Comparison of ENCODE assay signal across 10 mouse cellular contexts in the genomic region with DNA sequence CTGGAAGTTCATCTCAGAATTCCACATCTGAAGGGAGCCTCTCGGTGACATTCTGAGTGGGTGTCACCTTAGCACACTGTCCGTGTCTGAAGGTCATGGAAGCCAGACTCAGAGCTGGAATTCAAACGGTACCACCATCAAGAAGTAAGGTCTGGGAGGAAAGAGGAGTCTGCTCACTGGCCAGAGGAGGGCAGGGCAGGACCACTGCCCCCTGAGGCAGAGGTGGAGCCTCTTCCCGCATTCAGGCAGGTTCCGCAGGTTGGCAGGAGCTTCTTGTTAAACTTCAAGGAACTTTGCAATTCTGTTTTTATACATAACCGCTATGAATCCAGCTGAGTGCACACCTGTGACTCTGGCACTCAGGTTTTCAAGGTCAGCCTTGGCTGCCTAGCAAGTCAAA.
DNase-seq lines count a peak whose midpoint lies in the region; ATAC-seq lines count a peak whose summit lies in the region.
"Had no signal": no experiment of that assay in that cellular context is flagged by ENCODE, and none has a peak within 500 bp of the region (broad histone marks: within the 10 kb centered on the region; RNA-seq: fewer than 3 reads in every experiment).

No protein-coding gene starts in this region.

- peaks cover 88% of the 10 kb centered on the region for H3K27me3 ChIP-seq in neural tube, embryonic 13.5 days
- no peaks in the 10 kb centered on the region for H3K27me3 ChIP-seq in forebrain, embryonic 11.5 days (ENCODE audit: control insufficient read depth, insufficient read depth, low read length)
- H3K27me3 ChIP-seq: lung, embryonic 15.5 days had no signal

- H3K4me1 ChIP-seq in neural tube, embryonic 13.5 days (replicated peaks), result peaks cover 38% of the 10 kb centered on the region
- H3K4me1 ChIP-seq in forebrain, embryonic 11.5 days (replicated peaks; ENCODE audit: control insufficient read depth, insufficient read depth, low read length), result peaks cover 10% of the 10 kb centered on the region; the same call in 1 of the 2 replicates

- no peaks in the 10 kb centered on the region for H3K9me3 ChIP-seq in neural tube, embryonic 13.5 days
- H3K9me3 ChIP-seq in forebrain, embryonic 11.5 days (ENCODE audit: control insufficient read depth, low read length), result no peaks in the 10 kb centered on the region
- H3K9me3 ChIP-seq: lung, embryonic 15.5 days had no signal

- DNase-seq in adrenal gland, adult 2 months, result peak; percentile 49
- DNase-seq in adrenal gland, postnatal 4 days (ENCODE audit: low spot score in 2 of 2), result no peak
- peak; percentile 52 for DNase-seq in ovary, postnatal 36 days (ENCODE audit: low spot score)
- DNase-seq in ovary, postnatal 10 days (ENCODE audit: low spot score), result no peak
- peak; percentile 34 to 44 for DNase-seq in kidney, adult 8-10 months
- no peak for DNase-seq in forebrain, embryonic 11.5 days (ENCODE audit: low spot score)
- DNase-seq: gastrocnemius, postnatal 36 days had no signal

- no peak overlapping the region for H3K9ac ChIP-seq in neural tube, embryonic 13.5 days
- no peak overlapping the region for H3K9ac ChIP-seq in forebrain, embryonic 11.5 days (ENCODE audit: low read length)
- H3K9ac ChIP-seq: lung, embryonic 15.5 days had no signal

- no peak overlapping the region for H3K27ac ChIP-seq in neural tube, embryonic 13.5 days (replicated peaks)
- no peak overlapping the region for H3K27ac ChIP-seq in forebrain, embryonic 11.5 days (ENCODE audit: low read depth, low read length)
- H3K27ac ChIP-seq: lung, embryonic 15.5 days had no signal

- 0 out of 2 replicates have a peak overlapping the region, but pooled peaks have one; percentile 4 for H3K4me2 ChIP-seq in neural tube, embryonic 13.5 days
- no peak overlapping the region for H3K4me2 ChIP-seq in forebrain, embryonic 11.5 days (ENCODE audit: low read depth, low read length, severe bottlenecking)

- ATAC-seq in neural tube, embryonic 13.5 days (ENCODE audit: low read depth), result no peak
- ATAC-seq in forebrain, embryonic 11.5 days (replicated peaks; ENCODE audit: low FRiP score), result no peak
- ATAC-seq in megakaryocyte progenitor cell, adult 5-6 weeks (replicated peaks; ENCODE audit: poor library complexity), result no peak

- H3K4me3 ChIP-seq in neural tube, embryonic 13.5 days, result no peak overlapping the region
- H3K4me3 ChIP-seq in forebrain, embryonic 11.5 days (ENCODE audit: low read depth, low read length), result no peak overlapping the region
- H3K4me3 ChIP-seq: lung, embryonic 15.5 days had no signal

- WGBS in neural tube, embryonic 13.5 days, result 24% methylated on average over 6 of the region's 6 CpGs
- 41% methylated on average over 6 of the region's 6 CpGs for WGBS in forebrain, embryonic 11.5 days

- no peaks in the 10 kb centered on the region for H3K36me3 ChIP-seq in neural tube, embryonic 13.5 days
- no peaks in the 10 kb centered on the region for H3K36me3 ChIP-seq in forebrain, embryonic 11.5 days (ENCODE audit: control insufficient read depth, insufficient read depth, low read length)
- H3K36me3 ChIP-seq: lung, embryonic 15.5 days had no signal

Comparison
In these comparisons a context has a peak if more than half of its experiments do, and no peak if none do; other contexts are left out.
1. DNase-seq: peak in adrenal gland, adult 2 months (single experiment), ovary, postnatal 36 days (single experiment) and kidney, adult 8-10 months (2 of 2); none in adrenal gland, postnatal 4 days (0 of 2), ovary, postnatal 10 days (single experiment) and forebrain, embryonic 11.5 days (single experiment).